Mouse (Mus musculus) liver, adult 2 months (tissue): ENCODE data around the gene E4f1. TPM values are rescaled to one million over a fixed set of nuclear protein-coding genes. Genes with fewer than 3 reads are reported as not detected.

ENCODE experiments used
- DNase-seq: peaks from one replicate; pipeline ENCODE4 v3.0.0-alpha.2; 2011; ENCODE audit warnings: low read depth, low spot score; ENCODE audit errors: extremely low read depth
- H3K27ac ChIP-seq: fragments of 200-500 bp; replicated peaks from 2 replicates; pipeline ENCODE4 v1.5.1; 2012; ENCODE audit warnings: low read depth, mild to moderate bottlenecking, control low read depth, inconsistent platforms, low read length; ENCODE audit not compliant: insufficient read depth
- H3K27me3 ChIP-seq: fragments of 200-500 bp; 2 replicates; pipeline ENCODE4 v1.6.1; 2012; ENCODE audit warnings: mild to moderate bottlenecking, moderate library complexity, low read length, inconsistent platforms; ENCODE audit not compliant: control insufficient read depth, insufficient read depth
- H3K36me3 ChIP-seq: fragments of 200-500 bp; 2 replicates; pipeline ENCODE4 v1.6.1; 2012; ENCODE audit warnings: low read length, inconsistent platforms; ENCODE audit not compliant: control insufficient read depth, insufficient read depth
- H3K4me1 ChIP-seq: fragments of 200-500 bp; 2 replicates; pipeline ENCODE4 v1.6.1; 2011; ENCODE audit warnings: low read length; ENCODE audit not compliant: control insufficient read depth, insufficient read depth
- H3K4me3 ChIP-seq: fragments of 200-500 bp; 2 replicates; pipeline ENCODE4 v1.5.1; 2011; ENCODE audit warnings: low read depth, mild to moderate bottlenecking, control low read depth, low read length, moderate library complexity; ENCODE audit not compliant: insufficient read depth
- H3K79me2 ChIP-seq: fragments of 200-500 bp; 2 replicates; pipeline ENCODE4 v1.6.1; 2012; ENCODE audit warnings: inconsistent platforms, mild to moderate bottlenecking, low read length, moderate library complexity; ENCODE audit not compliant: control insufficient read depth, insufficient read depth
- H3K9ac ChIP-seq: fragments of 200-500 bp; 2 replicates; pipeline ENCODE4 v1.6.1; 2012; ENCODE audit warnings: low read depth, mild to moderate bottlenecking, control low read depth, inconsistent platforms, low read length
- CTCF ChIP-seq: fragments of 200-500 bp; IDR thresholded peaks from 2 replicates; pipeline ENCODE4 v1.5.1; 2011; ENCODE audit warnings: low read depth, low read length, control low read depth
- POLR2A ChIP-seq: fragments of 200-500 bp; IDR thresholded peaks from 2 replicates; pipeline ENCODE4 v1.6.1; 2011; ENCODE audit warnings: low read length, control low read depth; ENCODE audit not compliant: insufficient read depth; ENCODE audit errors: extremely low read depth
- WGBS: fragments of 180-500 bp; shearing (Covaris S2); methylation state at CpG from one replicate; pipeline ENCODE4 v1.1.7; 2018; 5-methylcytosine and 5-hydroxymethylcytosine counted together
- polyA plus RNA-seq: library from polyadenylated mRNA; depleted of rRNA; stranded (reverse); fragments of >200 nt; gene quantifications from 2 replicates; pipeline ENCODE4 v1.2.3, GENCODE M21; 2012
- total RNA-seq: library from RNA; depleted of rRNA; stranded (reverse); fragments of >200 nt; gene quantifications from 2 replicates; pipeline ENCODE4 v1.2.3, GENCODE M21; 2014

The E4f1 gene
- total and polyA plus RNA-seq, 2 experiments = 6.7 to 33.3 TPM

- Histone ChIP-seq H3K27ac (no peak overlapping the region), H3K79me2 (no peaks in the 10 kb centered on the region), H3K4me1 (no peaks in the 10 kb centered on the region), H3K27me3 (no peaks in the 10 kb centered on the region), H3K4me3 (no peak overlapping the region), H3K36me3 (peaks cover 10% of the 10 kb centered on the region; the same call in 1 of the 2 replicates), H3K9ac (no peak overlapping the region)
- no peak for DNase-seq
- WGBS = 36% methylated on average over 36 of the region's 36 CpGs
- TF ChIP-seq CTCF = no peak
- TF ChIP-seq POLR2A = no peak
Observed at GRCm38 (mm10) chr17:24506332-24507070, 36.4 kb upstream of the E4f1 start.

GRCm38 (mm10) chr17:24505286-24505955 is 35.3 kb upstream of the E4f1 start:
- TF ChIP-seq POLR2A (no peak), CTCF (no peak)
- DNase-seq = no peak
- peaks cover 4% of the 10 kb centered on the region; the same call in 1 of the 2 replicates for H3K36me3 ChIP-seq
- no peaks in the 10 kb centered on the region for H3K27me3 ChIP-seq
- no peak overlapping the region for H3K9ac ChIP-seq
- 96% methylated on average over 30 of the region's 30 CpGs for WGBS
- H3K79me2 ChIP-seq = no peaks in the 10 kb centered on the region
- no peak overlapping the region for H3K4me3 ChIP-seq
- no peaks in the 10 kb centered on the region for H3K4me1 ChIP-seq
- no peak overlapping the region for H3K27ac ChIP-seq

- no peak overlapping the region for H3K27ac ChIP-seq
- H3K79me2 ChIP-seq = no peaks in the 10 kb centered on the region
- no peak overlapping the region for H3K4me3 ChIP-seq
- H3K9ac ChIP-seq = no peak overlapping the region
- no peak for TF ChIP-seq CTCF
- no peaks in the 10 kb centered on the region for H3K27me3 ChIP-seq
- H3K36me3 ChIP-seq = peaks cover 2% of the 10 kb centered on the region; the same call in 1 of the 2 replicates
- H3K4me1 ChIP-seq = no peaks in the 10 kb centered on the region
- no peak for DNase-seq
- 87% methylated on average over 10 of the region's 10 CpGs for WGBS
Observed at GRCm38 (mm10) chr17:24504085-24504484, 34.0 kb upstream of the E4f1 start.

DNA sequence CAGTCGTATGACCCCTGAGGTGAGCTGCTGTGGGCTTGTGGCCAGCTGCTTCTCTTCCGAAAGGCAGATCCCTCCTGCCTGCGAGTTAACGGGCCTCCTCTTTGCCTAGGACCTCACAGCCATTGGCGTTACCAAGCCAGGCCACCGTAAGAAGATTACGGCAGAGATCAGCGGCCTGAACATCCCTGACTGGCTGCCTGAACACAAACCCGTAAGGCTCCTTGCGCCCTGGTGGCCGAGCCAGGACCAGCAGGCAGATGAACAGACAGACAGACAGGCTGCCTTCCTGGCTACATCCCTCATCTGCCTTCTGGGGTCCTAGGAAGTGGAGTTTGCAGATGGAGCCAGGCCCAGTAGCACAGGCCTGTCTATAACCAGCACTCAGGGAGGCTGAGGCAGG is 32.1 kb upstream of the E4f1 start:
- H3K27me3 ChIP-seq = no peaks in the 10 kb centered on the region
- no peak overlapping the region for H3K27ac ChIP-seq
- 57% methylated on average over 11 of the region's 11 CpGs for WGBS
- no peak overlapping the region for H3K9ac ChIP-seq
- TF ChIP-seq CTCF (0 out of 2 replicates have a peak, but pooled peaks have one; percentile 7), POLR2A (no peak)
- H3K79me2 ChIP-seq = no peaks in the 10 kb centered on the region
- H3K36me3 ChIP-seq = no peaks in the 10 kb centered on the region
- DNase-seq = no peak
- H3K4me1 ChIP-seq = no peaks in the 10 kb centered on the region
- H3K4me3 ChIP-seq = no peak overlapping the region

- H3K9ac ChIP-seq = no peak overlapping the region
- H3K27ac ChIP-seq = no peak overlapping the region
- H3K79me2 ChIP-seq = no peaks in the 10 kb centered on the region
- WGBS = 100% methylated on average over 1 of the region's 1 CpGs
- H3K4me1 ChIP-seq = no peaks in the 10 kb centered on the region
- H3K36me3 ChIP-seq = no peaks in the 10 kb centered on the region
- H3K4me3 ChIP-seq = no peak overlapping the region
- TF ChIP-seq POLR2A (no peak), CTCF (no peak)
- no peak for DNase-seq
- no peaks in the 10 kb centered on the region for H3K27me3 ChIP-seq
Observed at GRCm38 (mm10) chr17:24496026-24496425, 25.9 kb upstream of the E4f1 start.

GRCm38 (mm10) chr17:24495443-24495842 is 25.3 kb upstream of the E4f1 start:
- no peak overlapping the region for H3K27ac ChIP-seq
- no peaks in the 10 kb centered on the region for H3K36me3 ChIP-seq

More at GRCm38 (mm10) chr17:24495443-24495842, 25.3 kb upstream of the E4f1 start:
- TF ChIP-seq POLR2A (no peak), CTCF (no peak)
- Histone ChIP-seq H3K9ac (no peak overlapping the region), H3K4me3 (no peak overlapping the region), H3K79me2 (no peaks in the 10 kb centered on the region), H3K4me1 (no peaks in the 10 kb centered on the region), H3K27me3 (no peaks in the 10 kb centered on the region)
- no peak for DNase-seq
- WGBS = 80% methylated on average over 3 of the region's 3 CpGs
